Mouse (Mus musculus): ENCODE measurements around the gene Plxnb2.

Plxnb2 gene

GRCm38 (mm10) chr15:89148496-89149270 is 31.9 kb downstream of the Plxnb2 start:
- no peak for DNase-seq

DNA sequence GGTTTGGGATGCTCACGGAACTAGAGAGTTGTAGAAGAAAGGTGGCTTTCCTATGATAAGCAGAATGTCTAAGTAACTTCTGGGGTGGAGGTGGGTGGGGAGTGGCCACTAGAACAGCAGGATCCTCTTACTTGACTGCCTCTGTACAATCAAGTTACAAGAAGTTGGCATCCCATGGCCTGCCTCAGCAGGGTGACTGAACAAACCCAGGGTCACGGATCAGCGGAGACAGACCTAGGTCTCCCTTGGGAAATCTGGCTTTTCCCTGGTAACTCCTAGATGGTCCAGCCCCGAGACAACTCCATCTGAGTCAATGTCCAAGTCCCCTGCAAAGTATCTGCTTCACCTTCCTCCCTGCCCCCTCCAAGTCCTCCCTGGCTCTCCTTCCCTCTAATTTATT is 32.7 kb downstream of the Plxnb2 start:
- DNase-seq, result no peak

GRCm38 (mm10) chr15:89147456-89147855 is 33.1 kb downstream of the Plxnb2 start:
- no peak for DNase-seq

GRCm38 (mm10) chr15:89147024-89147423 is 33.6 kb downstream of the Plxnb2 start:
- DNase-seq, result peak; percentile 73

DNA sequence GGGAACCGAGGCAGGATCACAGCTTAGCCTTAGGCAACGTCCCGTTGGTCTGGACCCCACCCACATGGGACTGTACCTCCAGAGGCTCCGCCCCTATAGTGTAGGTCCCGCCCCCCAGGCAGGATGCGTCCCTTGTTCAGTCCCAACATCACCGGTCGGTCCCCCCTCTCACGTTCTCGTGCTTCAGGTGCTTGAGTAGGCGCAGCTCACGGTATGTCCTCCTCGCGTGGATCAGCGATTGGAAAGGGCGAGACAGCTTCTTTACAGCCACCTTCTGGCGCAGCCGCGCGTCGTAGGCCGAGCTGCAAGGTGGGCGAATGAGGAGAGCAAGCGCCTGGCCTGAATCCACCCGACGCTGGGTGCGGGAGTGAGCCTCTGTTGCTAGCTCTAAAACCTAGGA is 34.1 kb downstream of the Plxnb2 start:
- DNase-seq, result peak; percentile 90

DNA sequence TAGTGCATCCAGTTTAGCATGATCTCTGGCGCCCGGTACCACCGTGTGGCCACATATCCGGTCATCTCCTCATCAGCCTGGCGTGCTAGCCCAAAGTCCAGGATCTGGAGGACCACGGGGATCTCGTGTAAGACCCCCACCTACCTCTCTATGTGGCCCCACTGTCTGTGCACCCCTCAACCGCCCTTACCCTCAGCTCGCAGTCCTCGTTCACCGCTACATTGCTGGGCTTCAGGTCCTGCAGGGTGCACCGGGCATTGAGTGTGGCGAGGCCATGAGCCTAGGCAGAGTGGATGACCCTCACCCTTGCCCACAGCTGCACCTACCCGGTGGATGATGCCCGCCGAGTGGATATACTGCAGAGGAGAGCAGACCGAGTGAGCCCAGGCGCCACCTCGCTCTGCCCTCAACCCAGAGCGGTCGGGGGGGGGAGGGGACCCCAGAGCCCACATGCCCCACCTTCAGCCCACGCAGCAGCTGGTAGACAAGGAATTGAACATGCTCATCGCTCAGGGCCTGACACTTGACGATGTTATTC is 34.7 kb downstream of the Plxnb2 start:
- no peak for DNase-seq

DNA sequence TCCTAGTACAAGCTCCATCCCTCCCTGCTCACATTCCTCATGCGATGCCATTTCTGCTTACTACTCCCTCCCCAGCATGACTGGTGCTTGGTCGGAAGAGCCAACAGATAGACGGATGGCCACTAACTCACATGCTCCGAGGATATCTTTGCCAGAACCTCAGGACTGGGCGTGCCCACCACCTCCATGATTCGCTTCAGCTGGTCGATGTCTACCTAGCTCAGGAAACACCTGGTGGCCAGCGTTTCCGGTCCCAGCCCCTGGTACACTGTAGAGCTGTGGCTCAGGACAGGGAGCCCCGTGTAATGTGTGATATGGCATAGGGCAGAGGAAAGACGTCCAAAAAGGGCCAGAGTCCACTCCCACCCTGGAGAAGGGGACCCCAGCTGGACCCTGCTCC is 35.6 kb downstream of the Plxnb2 start:
- DNase-seq, result no peak

GRCm38 (mm10) chr15:89143134-89143533 is 37.5 kb downstream of the Plxnb2 start:
- DNase-seq, result no peak

DNA sequence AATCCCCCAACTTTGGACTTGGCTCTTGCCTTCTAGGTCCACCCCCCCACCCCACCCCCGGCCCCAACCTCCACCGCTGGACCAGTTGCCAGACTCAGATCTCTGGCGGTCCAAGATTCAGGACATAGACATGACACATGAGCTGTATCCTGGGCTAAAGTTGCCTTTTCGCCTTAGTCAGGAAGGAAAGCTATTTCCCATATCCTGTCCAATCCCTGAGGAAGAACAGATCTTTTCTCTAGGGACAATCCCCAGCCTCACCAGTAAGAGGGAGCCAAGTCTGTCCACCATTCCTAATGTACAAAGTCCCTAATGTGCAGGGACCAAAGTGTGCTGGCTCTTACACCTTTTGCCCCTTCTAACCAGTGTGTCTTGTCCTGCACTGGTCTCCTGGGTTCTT is 38.7 kb downstream of the Plxnb2 start:
- DNase-seq, result no peak

- DNase-seq, result no peak
Observed at GRCm38 (mm10) chr15:89141443-89141842, 39.1 kb downstream of the Plxnb2 start.

DNA sequence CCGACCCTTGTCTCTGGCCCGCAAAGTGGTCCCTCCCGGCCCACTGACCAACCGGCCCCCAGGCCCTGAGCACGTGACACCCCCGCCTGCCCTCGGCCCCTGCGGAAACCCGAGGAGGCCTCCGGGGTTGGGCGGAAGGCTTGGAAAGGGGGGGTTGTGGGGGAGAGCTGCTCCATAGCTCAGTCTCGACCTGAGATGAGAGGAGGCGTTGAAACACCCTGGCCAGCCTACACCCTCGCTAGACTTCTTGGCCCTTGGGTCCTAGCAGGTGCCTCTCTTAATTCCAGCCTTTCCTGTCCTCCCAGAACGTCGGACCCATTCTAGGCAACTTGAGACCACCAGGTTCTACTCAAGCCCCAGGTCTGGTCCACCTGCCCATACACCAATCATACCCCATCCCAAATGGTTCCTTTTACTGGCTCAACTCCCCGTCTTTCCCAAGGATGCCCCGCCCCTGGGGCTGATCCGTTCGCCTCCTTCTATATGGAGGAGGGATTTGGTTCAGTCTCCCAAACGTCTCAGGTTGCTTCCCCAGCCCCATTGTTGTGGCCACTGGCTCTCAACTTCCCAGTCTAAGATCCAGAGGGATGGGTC is 39.8 kb downstream of the Plxnb2 start, which contains the start of gene Mapk12:
TSS of gene Mapk12 (minus strand) at position 45 of the 594 bp plus-strand sequence.
- DNase-seq, result peak; percentile 82

- DNase-seq, result peak; percentile 80
Observed at GRCm38 (mm10) chr15:89140048-89140658, 40.4 kb downstream of the Plxnb2 start.

DNA sequence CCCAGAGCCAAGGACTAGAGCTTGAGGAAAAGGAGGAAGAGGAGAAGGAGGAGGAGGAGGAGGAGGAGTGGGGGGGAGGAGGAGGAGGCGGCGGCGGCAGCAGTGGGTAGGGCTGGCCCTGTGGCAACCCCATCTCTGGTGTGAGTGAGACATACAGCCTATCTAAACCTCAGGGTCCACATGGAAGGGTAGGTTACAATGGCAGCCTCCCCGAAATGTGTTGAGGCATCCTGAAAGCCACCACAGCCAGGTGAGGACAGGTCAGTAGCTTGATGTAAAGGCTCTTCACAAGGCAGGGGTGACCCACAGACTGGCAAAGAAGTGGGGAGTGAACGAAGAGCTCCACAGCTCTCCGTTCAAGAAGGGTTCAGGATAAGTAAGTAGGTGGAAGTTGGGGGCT is 42.1 kb downstream of the Plxnb2 start:
- no peak for DNase-seq

GRCm38 (mm10) chr15:89138046-89138405 is 42.6 kb downstream of the Plxnb2 start:
- peak; percentile 72 for DNase-seq

GRCm38 (mm10) chr15:89137378-89138045 is 43.1 kb downstream of the Plxnb2 start:
- DNase-seq, result peak; percentile 62

- no peak for DNase-seq
Observed at GRCm38 (mm10) chr15:89136461-89137155, 44.0 kb downstream of the Plxnb2 start.

GRCm38 (mm10) chr15:89131316-89131715 is 49.3 kb downstream of the Plxnb2 start:
- no peak for DNase-seq

DNA sequence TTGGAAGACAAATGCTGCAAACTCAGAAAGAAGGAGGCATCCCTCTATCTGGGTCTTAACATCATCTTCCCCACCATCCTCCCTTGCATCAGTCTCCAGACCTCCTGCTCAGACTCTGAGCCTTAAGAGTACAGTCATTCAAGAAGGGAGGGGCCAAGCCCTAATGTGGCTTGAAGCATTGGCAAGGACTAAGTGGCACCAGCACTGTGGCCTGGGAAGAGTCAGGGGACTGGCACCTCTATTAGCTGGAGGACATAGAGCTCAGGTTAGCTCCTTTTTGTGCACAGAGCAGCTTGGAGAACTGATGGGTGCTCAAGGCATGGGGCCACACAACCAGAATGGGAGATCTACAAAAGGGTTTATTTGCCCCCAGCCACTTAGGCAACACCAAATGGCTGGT is 50.3 kb downstream of the Plxnb2 start:
- DNase-seq, result no peak

GRCm38 (mm10) chr15:89128382-89129350 is 51.9 kb downstream of the Plxnb2 start, which contains the start of gene Hdac10:
Gene Hdac10 (minus strand): TSS chr15:89128700.
- peak; percentile 96 for DNase-seq

DNA sequence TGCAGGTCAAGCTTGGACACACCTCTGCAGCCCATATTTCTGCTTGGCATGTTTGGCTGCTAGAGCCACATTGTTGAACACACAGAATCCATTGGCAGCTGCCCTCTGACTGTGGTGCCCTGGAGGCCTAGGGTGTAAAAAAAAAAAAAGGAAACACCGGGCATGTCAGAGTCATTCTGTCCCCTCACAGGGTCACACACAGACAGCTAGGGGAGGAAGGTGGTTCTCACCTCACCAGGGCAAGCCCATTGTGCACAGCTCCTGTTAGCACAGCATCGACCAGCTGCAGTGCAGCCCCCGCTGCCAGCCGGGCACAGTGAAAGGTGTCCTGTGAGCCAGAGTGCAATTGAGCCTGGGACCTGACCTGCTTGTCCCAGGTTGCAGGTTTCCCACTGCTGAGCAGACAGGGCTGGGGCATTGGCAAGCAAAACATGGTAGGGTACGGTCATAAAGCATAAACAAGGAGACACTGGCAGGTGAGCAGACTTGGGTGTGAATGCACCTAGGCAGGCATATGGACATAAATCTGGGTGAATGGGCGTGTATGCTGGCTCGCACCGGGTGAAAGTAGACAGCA is 53.1 kb downstream of the Plxnb2 start:
- DNase-seq, result peak; percentile 59

- no peak for DNase-seq
Observed at GRCm38 (mm10) chr15:89126622-89127021, 54.0 kb downstream of the Plxnb2 start.
